Mouse (Mus musculus): ENCODE measurements around the gene 4930402H24Rik.

- TF ChIP-seq CTCF (IDR thresholded peaks at IDR 0.05; ENCODE audit: borderline replicate concordance, control insufficient read depth, extremely low read depth, insufficient read depth, low read length, poor library complexity): no peak
- no peak for TF ChIP-seq POLR2A (IDR thresholded peaks at IDR 0.05; ENCODE audit: control insufficient read depth, extremely low read depth, insufficient read depth, low read length, poor library complexity)
Measured at GRCm38 (mm10) chr2:130689011-130689410, 217.2 kb downstream of the 4930402H24Rik start.
